9 mouse cellular contexts compared by ENCODE assay signal in the genomic region with DNA sequence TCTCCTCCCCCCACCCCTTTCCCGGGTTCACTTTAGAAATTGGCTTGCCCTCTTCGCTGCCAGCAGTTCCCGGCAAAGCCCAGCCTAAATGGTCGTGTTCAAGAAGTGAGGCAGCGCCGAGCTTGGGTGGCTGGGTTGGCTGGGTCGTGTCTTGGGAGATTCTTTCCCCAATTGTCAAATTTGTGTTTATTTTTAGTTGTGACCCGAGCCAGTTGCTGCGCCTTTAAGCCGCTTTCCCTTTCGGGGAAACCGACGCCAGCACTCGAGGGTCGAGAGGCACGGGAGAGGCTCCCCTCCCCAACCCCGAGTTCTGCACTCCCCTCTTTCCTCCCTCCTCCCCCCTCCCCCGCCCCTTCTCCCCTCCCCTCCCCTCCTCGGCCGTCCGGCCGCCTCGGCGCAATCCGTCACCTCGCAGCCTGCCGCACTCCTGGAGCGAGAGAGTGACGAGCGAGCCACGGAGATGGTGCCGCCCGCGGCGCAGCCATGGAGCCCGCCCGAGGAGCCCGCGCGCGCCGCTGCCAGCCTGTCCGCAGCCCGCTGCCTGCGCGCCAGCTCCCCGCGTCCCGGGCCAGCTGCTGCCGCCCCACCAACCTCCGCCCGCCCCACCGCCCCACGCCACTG.
A peak's percentile ranks its signal among the peaks of the same experiment; 100 is the strongest.
DNase-seq lines count a peak whose midpoint lies in the region; ATAC-seq and TF ChIP-seq lines count a peak whose summit lies in the region.
"Had no signal": no experiment of that assay in that cellular context is flagged by ENCODE, and none has a peak within 500 bp of the region (broad histone marks: within the 10 kb centered on the region; RNA-seq: fewer than 3 reads in every experiment).

No protein-coding gene starts in this region.

- no peak for TF ChIP-seq CTCF in testis, adult 2 months (IDR thresholded peaks at IDR 0.05; ENCODE audit: control insufficient read depth, insufficient read depth, insufficient replicate concordance, low read depth, low read length)

- H3K9ac ChIP-seq in hindbrain, embryonic 15.5 days = peak overlapping the region; percentile 67

- H3K9me3 ChIP-seq in hindbrain, embryonic 15.5 days = no peaks in the 10 kb centered on the region
- 0 out of 2 replicates have a peak, but pooled peaks cover 3% of the 10 kb centered on the region for H3K9me3 ChIP-seq in midbrain, embryonic 10.5 days (replicated peaks)
- H3K9me3 ChIP-seq: G1E had no signal

- intact Hi-C loops in gastrocnemius, postnatal 14 days (cut with DNase I; ENCODE audit: low total_unique reads) = no loop called here

- no peaks in the 10 kb centered on the region for H3K36me3 ChIP-seq in testis, adult 2 months (ENCODE audit: control insufficient read depth, insufficient read depth, low read length)
- no peaks in the 10 kb centered on the region for H3K36me3 ChIP-seq in hindbrain, embryonic 15.5 days
- H3K36me3 ChIP-seq in midbrain, embryonic 10.5 days = no peaks in the 10 kb centered on the region
- H3K36me3 ChIP-seq: G1E had no signal

- H3K4me1 ChIP-seq in testis, adult 2 months (ENCODE audit: control insufficient read depth, insufficient read depth, low read length) = peaks cover 3% of the 10 kb centered on the region; the same call in 1 of the 2 replicates
- H3K4me1 ChIP-seq in hindbrain, embryonic 15.5 days (replicated peaks) = peaks cover 5% of the 10 kb centered on the region; the same call in 1 of the 2 replicates
- peaks cover 17% of the 10 kb centered on the region for H3K4me1 ChIP-seq in midbrain, embryonic 10.5 days

- peak overlapping the region; percentile 56 for H3K4me2 ChIP-seq in hindbrain, embryonic 15.5 days

- no peak overlapping the region for H3K27ac ChIP-seq in testis, adult 2 months (ENCODE audit: control insufficient read depth, insufficient read depth, low read depth, low read length)
- peak overlapping the region; percentile 83 for H3K27ac ChIP-seq in hindbrain, embryonic 15.5 days (replicated peaks)
- H3K27ac ChIP-seq in midbrain, embryonic 10.5 days (replicated peaks) = peak overlapping the region; percentile 77

- 18% methylated on average over 29 of the region's 54 CpGs for WGBS in hindbrain, embryonic 15.5 days
- WGBS in midbrain, embryonic 10.5 days = 22% methylated on average over 54 of the region's 54 CpGs

- TF ChIP-seq POLR2A in testis, adult 2 months (IDR thresholded peaks at IDR 0.05; ENCODE audit: control insufficient read depth, low read depth, low read length) = no peak

- H3K27me3 ChIP-seq in testis, adult 2 months (ENCODE audit: control insufficient read depth, insufficient read depth, low read length) = no peaks in the 10 kb centered on the region
- peaks cover 38% of the 10 kb centered on the region for H3K27me3 ChIP-seq in hindbrain, embryonic 15.5 days
- peaks cover 100% of the 10 kb centered on the region for H3K27me3 ChIP-seq in midbrain, embryonic 10.5 days (ENCODE audit: low read depth, poor library complexity, severe bottlenecking)

- peak; percentile 17 for DNase-seq in gastrocnemius, postnatal 14 days
- no peak for DNase-seq in gastrocnemius, adult 18-20 months (ENCODE audit: low spot score)
- DNase-seq in testis, postnatal 10 days (ENCODE audit: low spot score) = no peak
- no peak for DNase-seq in midbrain, embryonic 10.5 days (ENCODE audit: low spot score)
- no peak for DNase-seq in urinary bladder, postnatal 4 days (ENCODE audit: low spot score in 2 of 2)
- DNase-seq in thymus, postnatal 10 days (ENCODE audit: low spot score in 2 of 2) = no peak

- peak; percentile 64 for ATAC-seq in hindbrain, embryonic 15.5 days (ENCODE audit: low FRiP score, low read depth)

- H3K4me3 ChIP-seq in testis, adult 2 months (ENCODE audit: control insufficient read depth, low read depth, low read length) = peak overlapping the region; percentile 42
- peak overlapping the region; percentile 62 for H3K4me3 ChIP-seq in hindbrain, embryonic 15.5 days
- H3K4me3 ChIP-seq in midbrain, embryonic 10.5 days = peak overlapping the region; percentile 67
